Mouse (Mus musculus): ENCODE data around the gene Ftcd. TPM values are rescaled to one million over a fixed set of nuclear protein-coding genes. Genes with fewer than 3 reads are reported as not detected.
A peak's percentile ranks its signal among the peaks of the same experiment; 100 is the strongest.

Gene Ftcd
- polyA plus RNA-seq, 1 experiment, result not detected

GRCm38 (mm10) chr10:76537619-76538018 lies 37.8 kb upstream of the Ftcd start:
- H3K36me3 ChIP-seq (ENCODE audit: control insufficient read depth, insufficient read depth), result peaks cover 53% of the 10 kb centered on the region
- no peak overlapping the region for H3K4me2 ChIP-seq (ENCODE audit: low read depth)
- no peak for TF ChIP-seq MAX (IDR thresholded peaks at IDR 0.05; ENCODE audit: low read depth)
- TF ChIP-seq CEBPB (IDR thresholded peaks at IDR 0.05; ENCODE audit: insufficient read depth, poor library complexity, severe bottlenecking), result peak; percentile 26; the same call in 1 of the 2 replicates
- H3K4me3 ChIP-seq, result no peak overlapping the region
- no peaks in the 10 kb centered on the region for H3K27me3 ChIP-seq (ENCODE audit: control insufficient read depth, insufficient read depth, insufficient read length)
- no peak overlapping the region for H3ac ChIP-seq (ENCODE audit: control insufficient read depth, insufficient read length)
- H3K79me2 ChIP-seq (ENCODE audit: control insufficient read depth, insufficient read depth), result peaks cover 28% of the 10 kb centered on the region

- no peak overlapping the region for H3K4me3 ChIP-seq
- no peaks in the 10 kb centered on the region for H3K79me2 ChIP-seq (ENCODE audit: control insufficient read depth, insufficient read depth)
- H3ac ChIP-seq (ENCODE audit: control insufficient read depth, insufficient read length), result no peak overlapping the region
- no peak overlapping the region for H3K4me2 ChIP-seq (ENCODE audit: low read depth)
- TF ChIP-seq MAX (IDR thresholded peaks at IDR 0.05; ENCODE audit: low read depth) (no peak), SRF (IDR thresholded peaks at IDR 0.05; ENCODE audit: control insufficient read depth, insufficient read length, low read depth) (no peak), POLR2AphosphoS2 (IDR thresholded peaks at IDR 0.05; ENCODE audit: insufficient read length, low read depth) (no peak), REST (IDR thresholded peaks at IDR 0.05; ENCODE audit: insufficient read depth, insufficient read length) (no peak), CEBPB (IDR thresholded peaks at IDR 0.05; ENCODE audit: insufficient read depth, poor library complexity, severe bottlenecking) (no peak), TCF12 (IDR thresholded peaks at IDR 0.05; ENCODE audit: insufficient read depth, poor library complexity, severe bottlenecking) (no peak), TCF3 (IDR thresholded peaks at IDR 0.05; ENCODE audit: insufficient read length, low read depth) (no peak), POLR2A (IDR thresholded peaks at IDR 0.05; ENCODE audit: insufficient read length, low read depth) (no peak), MYOG (IDR thresholded peaks at IDR 0.05; ENCODE audit: control insufficient read depth in 1 of 3, insufficient read depth in 1 of 3, insufficient read length in 2 of 3, low read depth in 2 of 3) (no peak), MYOD1 (IDR thresholded peaks at IDR 0.05; ENCODE audit: control insufficient read depth in 1 of 3, insufficient read length in 2 of 3, low read depth in 2 of 3) (no peak), USF1 (IDR thresholded peaks at IDR 0.05; ENCODE audit: low read depth) (no peak), E2F4 (IDR thresholded peaks at IDR 0.05; ENCODE audit: insufficient read depth) (no peak)
- no peaks in the 10 kb centered on the region for H3K27me3 ChIP-seq (ENCODE audit: control insufficient read depth, insufficient read depth, insufficient read length)
- H3K36me3 ChIP-seq (ENCODE audit: control insufficient read depth, insufficient read depth), result peaks cover 55% of the 10 kb centered on the region
These were observed 33.9 kb upstream of the Ftcd start for GRCm38 (mm10) chr10:76541336-76542085.

GRCm38 (mm10) chr10:76542636-76543375 lies 32.6 kb upstream of the Ftcd start:
- Histone ChIP-seq H3ac (ENCODE audit: control insufficient read depth, insufficient read length) (no peak overlapping the region), H3K36me3 (ENCODE audit: control insufficient read depth, insufficient read depth) (peaks cover 60% of the 10 kb centered on the region), H3K79me2 (ENCODE audit: control insufficient read depth, insufficient read depth) (no peaks in the 10 kb centered on the region), H3K27me3 (ENCODE audit: control insufficient read depth, insufficient read depth, insufficient read length) (no peaks in the 10 kb centered on the region), H3K4me3 (no peak overlapping the region), H3K4me2 (ENCODE audit: low read depth) (no peak overlapping the region)
- TF ChIP-seq REST (IDR thresholded peaks at IDR 0.05; ENCODE audit: insufficient read depth, insufficient read length) (no peak), MAX (IDR thresholded peaks at IDR 0.05; ENCODE audit: low read depth) (no peak), TCF12 (IDR thresholded peaks at IDR 0.05; ENCODE audit: insufficient read depth, poor library complexity, severe bottlenecking) (no peak), MYOD1 (IDR thresholded peaks at IDR 0.05; ENCODE audit: control insufficient read depth in 1 of 3, insufficient read length in 2 of 3, low read depth in 2 of 3) (no peak), POLR2A (IDR thresholded peaks at IDR 0.05; ENCODE audit: insufficient read length, low read depth) (no peak), MYOG (IDR thresholded peaks at IDR 0.05; ENCODE audit: control insufficient read depth in 1 of 3, insufficient read depth in 1 of 3, insufficient read length in 2 of 3, low read depth in 2 of 3) (no peak), POLR2AphosphoS2 (IDR thresholded peaks at IDR 0.05; ENCODE audit: insufficient read length, low read depth) (no peak), CEBPB (IDR thresholded peaks at IDR 0.05; ENCODE audit: insufficient read depth, poor library complexity, severe bottlenecking) (no peak), SRF (IDR thresholded peaks at IDR 0.05; ENCODE audit: control insufficient read depth, insufficient read length, low read depth) (no peak), USF1 (IDR thresholded peaks at IDR 0.05; ENCODE audit: low read depth) (no peak)

- Histone ChIP-seq H3K79me2 (ENCODE audit: control insufficient read depth, insufficient read depth) (no peaks in the 10 kb centered on the region), H3K4me3 (no peak overlapping the region), H3ac (ENCODE audit: control insufficient read depth, insufficient read length) (no peak overlapping the region), H3K4me2 (ENCODE audit: low read depth) (no peak overlapping the region), H3K27me3 (ENCODE audit: control insufficient read depth, insufficient read depth, insufficient read length) (no peaks in the 10 kb centered on the region), H3K36me3 (ENCODE audit: control insufficient read depth, insufficient read depth) (peaks cover 68% of the 10 kb centered on the region)
- no peak for TF ChIP-seq CEBPB (IDR thresholded peaks at IDR 0.05; ENCODE audit: insufficient read depth, poor library complexity, severe bottlenecking)
- no peak for TF ChIP-seq SRF (IDR thresholded peaks at IDR 0.05; ENCODE audit: control insufficient read depth, insufficient read length, low read depth)
- TF ChIP-seq MYOD1 (IDR thresholded peaks at IDR 0.05; ENCODE audit: control insufficient read depth in 1 of 3, insufficient read length in 2 of 3, low read depth in 2 of 3), result no peak
- TF ChIP-seq REST (IDR thresholded peaks at IDR 0.05; ENCODE audit: insufficient read depth, insufficient read length), result no peak
- TF ChIP-seq MAX (IDR thresholded peaks at IDR 0.05; ENCODE audit: low read depth), result no peak
- TF ChIP-seq TCF12 (IDR thresholded peaks at IDR 0.05; ENCODE audit: insufficient read depth, poor library complexity, severe bottlenecking), result no peak
- no peak for TF ChIP-seq POLR2A (IDR thresholded peaks at IDR 0.05; ENCODE audit: insufficient read length, low read depth)
These were observed 28.9 kb upstream of the Ftcd start for GRCm38 (mm10) chr10:76546566-76546965.

GRCm38 (mm10) chr10:76548218-76548617 lies 27.2 kb upstream of the Ftcd start:
- TF ChIP-seq MYOD1 (IDR thresholded peaks at IDR 0.05; ENCODE audit: control insufficient read depth in 1 of 3, insufficient read length in 2 of 3, low read depth in 2 of 3) (no peak), E2F4 (IDR thresholded peaks at IDR 0.05; ENCODE audit: insufficient read depth) (no peak), SRF (IDR thresholded peaks at IDR 0.05; ENCODE audit: control insufficient read depth, insufficient read length, low read depth) (no peak), MYOG (IDR thresholded peaks at IDR 0.05; ENCODE audit: control insufficient read depth in 1 of 3, insufficient read depth in 1 of 3, insufficient read length in 2 of 3, low read depth in 2 of 3) (no peak), TCF3 (IDR thresholded peaks at IDR 0.05; ENCODE audit: insufficient read length, low read depth) (no peak), TCF12 (IDR thresholded peaks at IDR 0.05; ENCODE audit: insufficient read depth, poor library complexity, severe bottlenecking) (no peak), POLR2A (IDR thresholded peaks at IDR 0.05; ENCODE audit: insufficient read length, low read depth) (no peak), USF1 (IDR thresholded peaks at IDR 0.05; ENCODE audit: low read depth) (no peak), MAX (IDR thresholded peaks at IDR 0.05; ENCODE audit: low read depth) (no peak), REST (IDR thresholded peaks at IDR 0.05; ENCODE audit: insufficient read depth, insufficient read length) (no peak), CEBPB (IDR thresholded peaks at IDR 0.05; ENCODE audit: insufficient read depth, poor library complexity, severe bottlenecking) (no peak)
- no peak overlapping the region for H3ac ChIP-seq (ENCODE audit: control insufficient read depth, insufficient read length)
- H3K4me2 ChIP-seq (ENCODE audit: low read depth), result no peak overlapping the region
- H3K79me2 ChIP-seq (ENCODE audit: control insufficient read depth, insufficient read depth), result no peaks in the 10 kb centered on the region
- peaks cover 74% of the 10 kb centered on the region for H3K36me3 ChIP-seq (ENCODE audit: control insufficient read depth, insufficient read depth)
- no peak overlapping the region for H3K4me3 ChIP-seq
- H3K27me3 ChIP-seq (ENCODE audit: control insufficient read depth, insufficient read depth, insufficient read length), result no peaks in the 10 kb centered on the region
